Mouse (Mus musculus) macrophage (primary cell): Measurements from ENCODE around the gene Slc17a5. TPM values are rescaled to one million over a fixed set of nuclear protein-coding genes. Genes with fewer than 3 reads are reported as not detected.
A peak's percentile ranks its signal among the peaks of the same experiment; 100 is the strongest.

Source experiments
- H3K27ac ChIP-seq: fragments of 350-480 bp; formaldehyde crosslinking; 2 replicates; pipeline ENCODE4 v1.9.0; 2021
- H3K36me3 ChIP-seq: fragments of 350-480 bp; formaldehyde crosslinking; 2 replicates; pipeline ENCODE4 v1.9.0; 2021; ENCODE audit errors: inconsistent target
- H3K4me3 ChIP-seq: fragments of 350-480 bp; formaldehyde crosslinking; 2 replicates; pipeline ENCODE4 v1.9.0; 2021; ENCODE audit errors: inconsistent target
- H3K79me2 ChIP-seq: fragments of 350-480 bp; formaldehyde crosslinking; 2 replicates; pipeline ENCODE4 v1.9.0; 2021; ENCODE audit errors: inconsistent target
- WGBS: methylation state at CpG from one replicate; pipeline ENCODE4 v1.1.7; 2026; ENCODE audit warnings: inconsistent platforms; ENCODE audit not compliant: missing documents; 5-methylcytosine and 5-hydroxymethylcytosine counted together
- polyA plus RNA-seq: library from polyadenylated mRNA; stranded (reverse); fragments of 250-400 nt; gene quantifications from 3 replicates; pipeline ENCODE4 v1.2.4, GENCODE M21; 2018; ENCODE audit warnings: inconsistent platforms

Slc17a5 gene
- polyA plus RNA-seq, 1 experiment from 2014 or later, result 56.6 TPM

DNA sequence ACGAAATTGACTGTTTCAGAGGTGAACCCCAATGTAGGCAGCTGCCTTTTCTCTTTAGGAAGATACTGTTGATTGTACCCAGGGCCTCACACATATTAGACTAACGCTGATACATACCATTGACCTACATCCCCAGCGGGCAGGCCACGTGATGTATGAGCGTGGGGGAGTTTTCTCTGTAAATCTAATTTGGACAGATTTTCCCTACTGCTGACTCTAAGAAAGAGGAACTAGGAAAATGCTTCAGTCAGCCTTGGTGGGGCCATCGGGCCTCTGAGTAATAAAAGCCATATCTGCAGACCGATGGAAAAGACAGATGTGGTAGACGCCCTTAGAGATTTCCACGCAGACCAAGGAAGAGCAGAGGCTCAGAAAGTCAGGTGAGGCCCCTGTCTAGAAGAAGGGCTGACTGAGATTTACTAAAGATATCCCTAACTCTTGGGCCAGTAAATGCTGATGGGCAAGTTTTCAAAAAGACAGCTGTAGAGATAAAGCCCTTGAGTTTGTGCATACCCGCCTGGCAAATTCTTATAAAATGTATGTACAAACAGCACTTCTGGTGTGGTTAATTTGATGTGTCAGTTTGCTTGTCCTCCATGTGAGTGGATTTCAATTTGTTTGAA lies 681 bp upstream of the Slc17a5 start:
- Histone ChIP-seq H3K36me3 (peaks cover 22% of the 10 kb centered on the region; the same call in 1 of the 2 replicates), H3K27ac (peak overlapping the region; percentile 96), H3K4me3 (peak overlapping the region; percentile 62; the same call in 1 of the 2 replicates), H3K79me2 (peaks cover 41% of the 10 kb centered on the region)
- 12% methylated on average over 10 of the region's 10 CpGs for WGBS

DNA sequence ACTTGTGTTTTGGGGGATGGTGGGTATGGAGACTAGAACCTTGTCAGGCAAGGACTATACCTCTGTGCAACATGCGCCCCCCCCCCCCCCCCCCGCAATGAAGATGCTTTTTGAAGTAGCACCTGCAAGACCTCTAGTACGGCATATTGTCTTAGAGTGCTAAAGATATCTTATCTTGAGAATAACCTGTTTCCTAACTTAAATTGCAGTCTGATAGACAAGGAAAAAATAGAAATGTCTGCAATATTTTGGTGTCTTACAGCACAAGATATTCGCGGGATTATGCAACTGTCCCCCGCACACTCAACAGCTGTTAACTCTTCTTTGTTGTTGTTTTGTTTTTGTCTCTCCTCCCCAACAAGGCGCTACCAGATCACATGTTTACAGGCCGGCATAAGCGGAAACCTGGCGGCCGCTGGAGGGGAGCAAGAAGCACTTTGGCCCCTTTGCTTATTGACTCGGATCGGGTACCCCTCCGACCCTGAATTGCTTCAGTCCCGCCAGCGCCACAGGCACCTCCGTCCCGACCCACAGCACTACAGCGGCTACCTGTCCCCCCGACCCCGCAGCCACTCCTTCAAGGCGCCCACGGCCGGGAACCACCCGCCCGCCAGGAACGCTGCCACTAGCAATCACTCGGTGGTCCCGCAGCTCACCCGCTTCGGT lies 490 bp downstream of the Slc17a5 start:
- WGBS, result under 1% methylated on average over 30 of the region's 31 CpGs
- Histone ChIP-seq H3K79me2 (peaks cover 52% of the 10 kb centered on the region), H3K27ac (peak overlapping the region; percentile 58)

DNA sequence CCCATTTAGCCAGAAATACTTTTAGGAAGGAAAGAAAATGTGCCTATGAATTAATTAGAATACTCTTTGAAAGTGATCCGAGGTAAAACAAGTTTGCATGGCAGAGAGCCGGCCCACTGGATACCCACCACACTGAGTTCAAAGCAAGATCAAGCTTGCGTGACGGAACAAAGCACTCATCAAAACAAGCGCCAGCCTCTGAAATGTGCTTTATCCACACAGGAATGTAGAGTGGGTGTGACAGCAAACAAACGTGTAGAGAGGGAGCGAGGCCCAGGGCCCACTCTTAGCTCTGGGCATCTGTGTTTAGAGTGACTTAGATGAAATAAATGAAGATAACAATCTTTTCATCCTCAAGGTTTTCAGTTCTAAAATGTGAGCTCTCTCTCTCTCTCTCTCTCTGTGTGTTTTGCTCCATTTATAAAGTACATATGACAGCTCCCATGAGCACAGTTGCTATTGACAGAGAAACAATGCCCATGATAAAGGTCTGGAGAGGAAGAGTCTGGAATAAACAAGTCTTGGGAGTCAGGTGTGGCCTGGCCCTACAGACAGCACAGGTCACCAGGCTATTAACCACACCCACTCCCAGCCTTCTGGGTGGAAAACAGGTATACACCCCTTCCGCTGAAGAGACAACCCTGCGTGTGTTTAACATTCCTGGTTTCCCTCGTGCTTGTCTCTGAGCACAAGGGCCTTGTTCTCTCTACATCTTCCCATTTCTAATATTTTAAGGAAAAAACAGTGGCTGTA lies 8.0 kb downstream of the Slc17a5 start:
- H3K36me3 ChIP-seq, result peaks cover 49% of the 10 kb centered on the region
- H3K79me2 ChIP-seq, result peaks cover 55% of the 10 kb centered on the region
- H3K27ac ChIP-seq, result no peak overlapping the region
- no peak overlapping the region for H3K4me3 ChIP-seq
- WGBS, result 100% methylated on average over 8 of the region's 10 CpGs

More for the DNA sequence above, 490 bp downstream of the Slc17a5 start:
- H3K4me3 ChIP-seq, result peak overlapping the region; percentile 62
- H3K36me3 ChIP-seq, result peaks cover 25% of the 10 kb centered on the region; the same call in 1 of the 2 replicates

DNA sequence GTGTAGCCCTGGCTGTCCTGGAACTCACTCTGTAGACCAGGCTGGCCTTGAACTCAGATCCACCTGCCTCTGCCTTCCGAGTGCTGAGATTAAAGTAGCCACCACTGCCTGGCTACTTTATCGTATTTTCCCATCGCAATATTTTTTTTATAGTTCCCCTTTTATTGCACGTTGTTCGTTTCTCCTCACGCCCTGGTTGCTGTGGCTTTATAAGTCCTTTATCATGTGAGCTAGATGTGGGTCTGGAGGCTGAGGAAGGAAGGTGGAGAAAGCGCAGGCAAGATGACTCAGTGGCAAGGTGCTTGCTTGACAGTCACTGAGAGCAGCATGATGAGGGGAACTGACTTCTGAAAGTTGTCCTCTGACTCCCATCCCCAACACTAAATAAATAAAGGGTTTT lies 9.0 kb downstream of the Slc17a5 start:
- Histone ChIP-seq H3K36me3 (peaks cover 50% of the 10 kb centered on the region), H3K27ac (no peak overlapping the region), H3K4me3 (no peak overlapping the region), H3K79me2 (peaks cover 55% of the 10 kb centered on the region)
- 12% methylated on average over 7 of the region's 7 CpGs for WGBS

DNA sequence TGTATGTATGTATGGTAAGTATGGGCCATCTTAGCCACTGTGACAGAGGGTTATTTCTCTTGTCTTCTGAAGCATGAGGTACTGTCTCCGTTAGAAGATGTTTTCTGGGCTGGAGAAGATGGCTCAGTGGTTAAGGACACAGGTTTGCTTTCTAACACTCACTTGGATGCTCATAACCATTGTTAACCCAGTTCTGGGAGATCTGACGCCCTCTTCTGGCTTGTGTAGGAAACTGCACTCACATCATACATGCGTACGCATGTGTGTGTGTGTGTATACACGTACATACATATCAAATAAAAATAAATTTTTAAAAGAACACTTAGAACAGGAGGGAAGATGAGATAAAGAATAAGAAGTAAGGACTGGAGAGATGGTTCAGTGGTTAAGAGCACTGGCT lies 11.4 kb downstream of the Slc17a5 start:
- 91% methylated on average over 5 of the region's 5 CpGs for WGBS
- no peak overlapping the region for H3K27ac ChIP-seq
- H3K4me3 ChIP-seq, result no peak overlapping the region
- H3K79me2 ChIP-seq, result peaks cover 49% of the 10 kb centered on the region
- H3K36me3 ChIP-seq, result peaks cover 67% of the 10 kb centered on the region

DNA sequence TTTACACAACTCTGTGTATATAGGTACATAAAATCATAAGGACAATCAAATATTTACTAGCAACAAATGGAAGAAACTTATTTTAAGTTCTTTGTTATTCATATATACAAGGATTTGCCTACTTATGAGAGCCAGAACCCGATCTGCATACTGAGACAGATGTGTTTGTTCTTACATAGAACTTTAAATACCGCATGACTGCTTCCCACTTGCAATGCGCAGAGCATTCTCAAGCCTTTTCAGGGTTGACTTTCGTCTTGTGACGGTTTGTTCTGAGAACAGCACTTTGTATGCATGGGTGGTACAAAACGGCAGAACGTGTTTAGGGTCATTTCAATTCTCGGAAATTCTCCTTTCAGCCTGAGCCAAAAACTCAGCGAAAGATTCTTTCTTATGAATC lies 17.9 kb downstream of the Slc17a5 start:
- Histone ChIP-seq H3K27ac (no peak overlapping the region), H3K4me3 (no peak overlapping the region), H3K79me2 (peaks cover 28% of the 10 kb centered on the region; the same call in 1 of the 2 replicates), H3K36me3 (peaks cover 44% of the 10 kb centered on the region)
- 96% methylated on average over 9 of the region's 9 CpGs for WGBS

DNA sequence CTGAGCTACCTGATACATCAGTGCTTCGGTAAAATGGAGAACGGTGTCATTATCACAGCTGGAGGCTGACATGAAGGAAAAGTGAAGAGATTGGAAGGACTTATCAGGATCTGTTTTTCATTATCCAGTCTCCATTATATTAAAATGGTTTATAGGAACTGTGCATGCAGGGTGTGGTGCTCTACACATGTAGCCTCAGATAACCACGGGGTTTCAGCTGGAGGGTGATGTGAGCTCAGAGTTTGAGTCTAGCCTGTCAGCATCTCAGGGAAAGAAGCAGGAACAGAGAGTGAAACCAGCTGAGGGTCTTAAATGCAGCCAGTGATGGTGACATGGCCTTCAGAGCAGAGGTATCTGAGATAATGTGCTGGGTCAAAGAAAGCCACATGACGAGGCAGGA lies 28.4 kb downstream of the Slc17a5 start:
- Histone ChIP-seq H3K4me3 (no peak overlapping the region), H3K79me2 (no peaks in the 10 kb centered on the region), H3K36me3 (peaks cover 38% of the 10 kb centered on the region), H3K27ac (no peak overlapping the region)
- WGBS, result 90% methylated on average over 4 of the region's 4 CpGs

DNA sequence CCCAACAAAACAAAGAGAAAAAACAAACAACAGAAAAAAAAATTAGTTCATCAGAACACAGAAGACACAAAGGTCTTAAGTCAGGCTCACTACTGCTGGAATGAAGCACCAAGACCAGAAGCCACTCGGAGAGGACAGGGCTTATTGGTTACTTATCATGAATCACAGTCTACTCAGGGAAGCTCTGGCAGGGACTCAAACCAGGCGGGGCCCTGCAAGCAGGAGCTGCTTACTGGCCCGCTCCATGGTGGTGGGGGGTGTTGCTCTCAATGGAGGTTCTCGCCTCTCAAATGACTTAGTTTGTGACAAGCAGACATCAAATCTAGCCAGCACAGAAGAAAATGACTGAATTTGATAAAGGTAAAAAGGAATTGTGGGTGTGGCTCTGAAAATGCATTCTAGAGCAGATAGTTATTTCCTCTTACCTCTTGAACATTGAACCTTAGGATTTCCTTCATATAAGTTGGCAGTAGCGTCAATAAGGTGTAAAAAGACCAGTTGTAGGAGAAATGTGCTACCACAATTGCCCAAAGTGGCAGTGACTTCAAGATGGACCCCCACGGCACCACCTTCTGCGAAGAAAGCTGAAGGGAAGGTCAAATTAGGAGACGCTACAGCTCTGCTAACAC lies 29.1 kb downstream of the Slc17a5 start:
- WGBS, result 93% methylated on average over 8 of the region's 8 CpGs
- Histone ChIP-seq H3K27ac (no peak overlapping the region), H3K36me3 (peaks cover 38% of the 10 kb centered on the region), H3K4me3 (no peak overlapping the region), H3K79me2 (no peaks in the 10 kb centered on the region)

DNA sequence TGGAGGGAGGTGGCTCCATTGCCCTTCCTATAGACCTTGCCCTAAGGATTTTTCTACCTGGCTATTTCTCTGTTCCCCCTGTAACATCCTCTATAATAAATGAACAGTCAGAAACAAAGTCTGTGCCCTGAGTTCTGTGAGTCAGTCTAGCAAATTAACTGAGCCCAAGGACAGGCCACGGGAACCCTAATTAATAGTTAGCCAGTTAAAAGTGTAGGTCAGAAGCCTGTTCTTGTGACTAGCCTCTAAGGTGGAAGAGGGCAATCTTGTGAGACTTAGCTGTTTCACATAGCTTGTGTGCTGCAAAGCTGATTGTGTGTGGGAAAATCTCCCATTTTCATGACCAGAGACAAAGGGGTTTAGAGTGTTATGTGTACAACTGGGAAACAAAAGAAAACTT lies 30.8 kb downstream of the Slc17a5 start:
- no peaks in the 10 kb centered on the region for H3K79me2 ChIP-seq
- H3K4me3 ChIP-seq, result no peak overlapping the region
- peaks cover 43% of the 10 kb centered on the region for H3K36me3 ChIP-seq
- 87% methylated on average over 1 of the region's 1 CpGs for WGBS
- H3K27ac ChIP-seq, result no peak overlapping the region

DNA sequence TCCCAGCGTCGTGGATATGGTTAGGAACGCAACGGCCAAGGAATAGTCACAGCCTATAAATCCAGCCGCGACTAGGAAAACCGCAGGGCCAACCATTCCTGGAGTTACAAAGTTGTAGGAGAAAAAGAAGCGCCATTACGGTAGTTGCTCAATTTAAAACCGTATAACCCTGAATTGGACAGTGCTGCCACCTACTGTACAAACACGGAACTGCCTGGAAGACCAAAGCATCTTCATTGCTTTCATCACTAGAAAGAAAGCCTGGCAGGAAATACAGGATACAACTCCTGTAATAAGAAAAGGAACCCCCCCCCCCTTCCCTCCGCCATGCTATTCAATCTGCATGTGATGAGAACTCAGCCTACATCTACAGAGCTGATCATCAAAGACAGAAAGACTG lies 34.9 kb downstream of the Slc17a5 start:
- Histone ChIP-seq H3K79me2 (no peaks in the 10 kb centered on the region), H3K36me3 (peaks cover 40% of the 10 kb centered on the region), H3K4me3 (no peak overlapping the region), H3K27ac (no peak overlapping the region)
- WGBS, result 34% methylated on average over 12 of the region's 12 CpGs

DNA sequence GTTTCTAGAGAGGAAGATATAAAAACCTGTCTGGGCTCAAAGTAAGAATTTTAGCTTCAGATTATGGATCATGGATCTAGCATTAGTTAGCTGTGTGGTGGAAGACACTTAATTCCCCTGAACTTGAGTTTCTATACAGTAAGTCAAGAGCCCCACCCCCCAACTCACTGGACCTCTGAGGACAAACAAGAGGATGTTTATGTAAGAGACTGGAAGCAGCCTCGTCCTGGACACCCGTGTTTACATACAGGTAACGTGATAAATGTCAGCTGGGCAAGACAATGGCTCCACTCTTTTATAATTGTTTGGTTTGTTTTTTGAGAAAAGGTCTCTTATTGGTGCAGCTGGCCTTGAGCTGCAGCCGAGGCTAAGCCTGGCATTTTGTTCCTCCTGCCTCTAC lies 36.1 kb downstream of the Slc17a5 start:
- H3K4me3 ChIP-seq, result no peak overlapping the region
- H3K27ac ChIP-seq, result no peak overlapping the region
- H3K79me2 ChIP-seq, result no peaks in the 10 kb centered on the region
- peaks cover 40% of the 10 kb centered on the region for H3K36me3 ChIP-seq
- 76% methylated on average over 4 of the region's 4 CpGs for WGBS

DNA sequence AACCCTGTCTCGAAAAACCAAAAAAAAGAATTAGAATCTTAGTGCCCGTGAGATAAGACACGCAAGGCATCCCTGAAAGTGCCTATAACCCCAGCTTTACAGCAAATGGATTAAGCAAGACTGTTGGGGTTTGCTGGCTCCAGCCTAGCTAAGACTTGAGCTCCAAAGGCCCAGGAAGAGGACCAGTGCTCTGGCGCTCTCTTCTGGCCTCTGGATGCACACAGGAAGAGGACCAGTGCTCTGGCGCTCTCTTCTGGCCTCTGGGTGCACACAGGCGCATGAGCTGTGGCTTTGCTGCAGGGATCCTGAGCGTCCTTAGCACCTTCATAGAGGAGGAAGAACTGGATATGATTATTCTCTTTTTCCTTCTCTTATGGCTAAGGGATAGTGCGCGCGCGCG lies 40.1 kb downstream of the Slc17a5 start:
- H3K4me3 ChIP-seq, result no peak overlapping the region
- 97% methylated on average over 11 of the region's 12 CpGs for WGBS

DNA sequence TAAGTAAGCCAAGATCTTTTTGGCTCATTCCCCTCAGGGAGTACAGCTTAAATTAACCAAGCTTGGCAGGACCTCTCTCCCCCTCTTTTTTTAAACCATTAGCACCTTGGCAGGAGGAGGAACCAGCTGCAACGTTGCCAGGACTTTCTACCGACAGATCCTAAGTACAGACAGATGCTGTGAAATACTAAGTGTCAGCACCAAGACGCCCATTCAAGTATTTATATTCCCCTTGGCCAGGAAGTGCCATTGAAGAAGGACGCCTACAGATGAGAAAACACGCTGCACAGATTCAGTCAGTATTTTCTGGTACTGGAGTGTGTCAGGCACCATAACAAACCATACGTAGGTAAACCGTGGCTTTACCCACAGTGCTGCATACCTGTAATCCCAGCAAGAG lies 40.9 kb downstream of the Slc17a5 start:
- no peak overlapping the region for H3K27ac ChIP-seq
- WGBS, result 92% methylated on average over 7 of the region's 7 CpGs
- no peak overlapping the region for H3K4me3 ChIP-seq
- peaks cover 51% of the 10 kb centered on the region for H3K36me3 ChIP-seq
- H3K79me2 ChIP-seq, result no peaks in the 10 kb centered on the region

More for the DNA sequence above, 40.1 kb downstream of the Slc17a5 start:
- Histone ChIP-seq H3K27ac (no peak overlapping the region), H3K36me3 (peaks cover 52% of the 10 kb centered on the region), H3K79me2 (no peaks in the 10 kb centered on the region)

DNA sequence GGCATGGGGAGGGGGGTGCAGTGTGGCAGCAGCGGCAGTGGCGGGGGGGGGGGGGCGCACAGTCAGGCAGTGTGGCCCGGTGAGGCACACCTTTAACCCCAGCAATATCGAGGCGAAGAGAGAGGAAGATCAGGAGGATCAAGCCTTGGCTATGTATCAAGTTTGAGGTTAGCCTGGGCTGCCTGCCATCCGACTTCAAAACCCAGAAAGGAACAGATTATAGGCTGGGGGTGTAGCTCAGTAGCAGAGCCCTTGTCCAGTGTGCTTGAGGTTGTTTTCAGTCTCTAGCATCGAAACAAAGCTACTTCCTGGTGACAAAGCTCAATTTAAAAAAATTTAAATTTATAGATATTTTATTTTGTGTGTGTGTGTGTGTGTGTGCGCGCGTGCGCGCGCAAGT lies 46.1 kb downstream of the Slc17a5 start:
- Histone ChIP-seq H3K79me2 (no peaks in the 10 kb centered on the region), H3K4me3 (no peak overlapping the region), H3K36me3 (peaks cover 37% of the 10 kb centered on the region), H3K27ac (no peak overlapping the region)
- WGBS, result 77% methylated on average over 14 of the region's 14 CpGs
